Mouse (Mus musculus): ENCODE measurements around the gene Olfr223.
"Not testable (repeated sequence)": the region's sequence is repeated elsewhere in the genome, so short reads cannot be mapped to it uniquely, and the experiment has no call there.

Olfr223 gene

DNA sequence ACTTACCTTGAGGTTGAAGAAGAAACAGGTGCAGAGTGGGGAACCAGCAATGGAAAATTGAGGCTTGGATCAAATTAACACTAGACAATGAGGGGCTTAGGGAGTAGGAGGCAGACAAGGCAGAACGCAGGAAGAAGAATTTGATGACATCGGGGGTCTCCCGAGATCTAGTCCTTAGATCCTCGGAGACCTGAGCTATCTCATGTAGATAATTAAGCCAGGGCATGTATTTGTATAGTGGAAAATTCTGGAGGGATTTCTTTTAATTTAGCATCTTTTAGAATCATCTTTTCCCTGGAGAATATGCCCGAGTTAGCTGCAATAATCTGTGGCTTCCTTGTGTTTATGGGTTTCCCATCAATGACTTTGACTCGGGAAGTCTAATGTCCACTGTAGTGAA is at the start of gene Olfr223:
Olfr223 (minus strand) TSS at position 101 of the 400 bp plus-strand sequence.
- no peak for DNase-seq

DNA sequence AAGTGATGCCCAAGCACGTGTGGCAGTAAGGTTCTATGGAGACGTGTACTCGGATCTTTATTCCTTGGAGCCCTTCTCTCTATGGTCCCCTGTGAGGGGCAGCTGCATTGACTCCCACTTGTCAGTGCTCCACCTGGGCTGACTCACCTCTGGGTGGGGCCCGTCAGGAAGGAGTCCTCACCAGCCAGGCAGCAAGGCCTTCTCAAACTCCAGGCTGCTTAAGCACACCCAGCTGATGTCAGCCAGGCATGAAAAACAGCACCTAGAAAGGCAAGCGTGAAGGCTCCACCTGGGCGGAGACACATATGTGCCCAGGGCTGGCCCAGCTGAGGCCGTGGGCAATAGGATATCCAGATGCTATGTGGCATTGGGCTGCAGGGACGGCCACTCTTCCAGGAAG is 49.3 kb upstream of the Olfr223 start:
- no peak for DNase-seq

DNA sequence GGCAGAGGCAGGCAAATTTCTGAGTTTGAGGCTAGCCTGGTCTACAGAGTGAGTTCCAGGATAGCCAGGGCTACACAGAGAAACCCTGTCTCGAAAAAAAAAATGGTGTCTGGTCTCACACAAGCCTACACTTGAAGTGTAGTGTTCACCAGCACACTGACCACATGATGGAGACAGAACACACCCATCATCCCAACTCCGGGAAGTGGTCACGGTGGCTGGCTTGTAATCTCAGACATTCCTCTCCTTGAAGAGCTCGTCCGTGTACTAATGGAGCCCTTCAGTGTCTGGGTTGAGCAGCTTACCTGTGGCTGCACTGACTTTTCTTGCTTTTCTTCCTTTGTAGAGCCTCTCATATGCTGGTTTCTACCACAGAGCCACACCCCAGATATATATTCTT is 48.1 kb upstream of the Olfr223 start:
- no peak for DNase-seq

DNA sequence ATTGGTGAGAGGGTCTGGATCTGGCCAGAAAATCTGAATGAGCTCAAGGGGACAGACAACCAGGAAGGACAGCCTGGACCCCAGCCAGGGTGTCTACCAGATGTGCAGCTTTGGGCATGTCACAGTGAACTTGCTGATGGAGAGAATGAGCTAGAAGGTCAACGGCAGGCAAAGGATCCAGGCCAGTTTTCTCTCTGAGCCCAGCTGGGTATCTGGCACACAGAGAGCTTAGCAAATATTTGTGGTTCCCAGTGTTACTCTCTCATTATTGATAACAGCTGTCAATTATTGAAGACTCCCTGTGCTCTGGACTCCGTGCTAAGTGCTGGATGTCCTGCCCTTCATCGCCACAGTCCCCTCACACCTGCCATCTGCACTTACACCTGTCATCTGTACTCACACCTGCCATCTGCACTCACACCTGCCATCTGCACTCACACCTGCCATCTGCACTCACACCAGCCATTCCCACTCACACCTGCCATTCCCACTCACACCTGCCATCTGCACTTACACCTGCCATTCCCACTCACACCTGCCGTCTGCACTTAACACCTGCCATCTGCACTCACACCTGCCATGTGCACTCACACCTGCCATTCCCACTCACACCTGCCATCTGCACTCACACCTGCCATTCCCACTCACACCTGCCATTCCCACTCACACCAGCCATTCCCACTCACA is 47.0 kb upstream of the Olfr223 start:
- no peak for DNase-seq

DNA sequence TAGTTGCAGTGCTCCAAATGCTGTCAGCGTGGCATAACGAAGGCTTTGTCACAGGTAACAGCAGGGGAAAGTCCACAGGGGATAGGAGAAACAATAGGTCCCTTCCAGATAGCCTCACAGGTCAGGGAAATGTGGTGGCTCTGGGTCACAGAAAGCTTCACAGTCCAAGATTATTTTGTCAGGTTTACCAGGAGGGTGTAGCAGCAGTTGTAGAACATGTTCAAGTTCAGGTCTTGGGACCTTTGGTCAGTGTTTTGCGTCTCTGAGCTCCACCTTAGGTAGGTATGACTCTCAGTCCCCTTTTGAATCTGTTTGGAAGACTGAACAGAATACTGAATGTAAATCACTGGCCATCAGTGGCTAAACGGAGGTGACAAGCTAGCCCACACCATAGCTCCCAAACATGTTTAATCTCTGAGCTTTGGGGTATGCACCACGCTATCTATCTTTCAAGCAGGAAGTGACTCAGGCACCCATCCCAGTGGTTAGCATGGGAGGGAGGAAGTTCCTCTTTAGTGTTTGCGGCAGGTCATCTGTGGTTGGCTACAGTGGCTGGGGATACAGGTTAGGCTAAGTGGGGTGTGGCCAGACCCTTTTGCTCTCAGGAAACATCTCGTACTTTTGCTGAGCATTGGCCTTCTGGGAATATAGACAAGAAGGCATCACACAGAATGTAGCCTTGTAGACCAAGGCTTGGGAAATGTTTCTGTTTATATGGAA is 43.8 kb upstream of the Olfr223 start:
- no peak for DNase-seq

DNA sequence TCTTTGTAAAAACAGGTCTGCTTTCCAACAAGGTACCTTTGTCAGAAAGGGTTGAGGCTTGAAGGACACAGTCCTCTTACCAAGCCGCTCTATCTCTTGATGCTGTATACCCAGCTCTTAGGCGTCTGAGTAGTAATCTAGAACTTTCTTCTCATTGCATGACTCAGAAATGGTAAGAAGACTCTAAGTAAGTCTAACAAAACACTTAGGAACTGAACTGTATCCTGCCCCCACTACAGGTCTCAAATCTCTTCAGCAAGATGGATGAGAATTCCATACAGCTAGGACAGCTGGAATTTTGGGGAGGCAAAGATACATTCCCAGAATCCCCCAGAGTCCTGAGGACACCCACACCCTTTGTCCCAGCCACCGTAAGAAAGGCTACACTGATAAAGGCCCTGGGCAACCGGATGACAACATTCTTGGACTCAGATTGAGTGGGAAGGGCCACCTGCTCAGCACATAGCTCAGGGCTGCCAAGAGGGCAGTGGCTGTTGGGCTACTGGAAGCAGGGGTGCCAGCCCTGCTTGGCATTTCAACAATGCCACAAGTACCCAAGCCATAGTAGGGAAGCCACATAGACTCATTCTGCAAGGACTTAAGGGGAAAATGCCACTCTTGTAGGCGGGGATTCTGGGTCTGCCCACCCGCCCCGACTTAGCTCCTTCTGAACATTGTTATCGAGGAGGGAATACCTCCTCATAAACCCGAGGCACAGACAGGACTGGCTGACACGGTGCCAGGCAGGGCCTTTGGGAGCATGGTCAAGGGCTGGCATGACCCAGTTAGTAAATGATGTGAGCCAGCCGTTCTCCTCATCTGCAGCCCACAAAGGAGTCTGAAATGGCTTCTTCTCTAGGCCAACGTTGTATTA is 43.0 kb upstream of the Olfr223 start:
- DNase-seq, result no peak

DNA sequence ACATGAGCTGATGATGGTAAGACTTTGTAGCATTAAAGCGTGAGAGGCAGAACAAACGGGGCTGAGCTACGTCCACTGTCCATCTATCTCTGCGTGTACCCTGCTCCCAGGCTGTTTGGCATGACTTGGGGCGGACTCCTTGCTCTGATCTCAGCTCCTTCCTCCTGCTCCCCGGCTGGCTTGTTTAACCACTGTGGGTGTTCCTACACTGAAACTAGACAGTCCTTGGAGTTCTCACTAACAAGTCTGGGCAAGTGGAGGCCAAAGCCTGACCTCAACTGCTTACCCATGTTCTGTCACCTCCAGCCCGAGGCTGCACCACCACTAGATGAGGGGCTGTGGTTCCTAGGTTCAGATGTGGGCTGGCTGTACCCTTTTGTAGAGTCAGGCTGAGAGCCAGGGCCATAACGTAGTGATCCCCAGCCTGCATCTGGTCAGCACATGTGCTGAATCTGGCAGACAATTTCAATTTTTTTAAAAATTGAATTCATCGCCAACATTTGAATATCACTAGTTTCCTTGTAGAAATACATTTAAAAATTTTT is 42.2 kb upstream of the Olfr223 start:
- DNase-seq, result no peak

DNA sequence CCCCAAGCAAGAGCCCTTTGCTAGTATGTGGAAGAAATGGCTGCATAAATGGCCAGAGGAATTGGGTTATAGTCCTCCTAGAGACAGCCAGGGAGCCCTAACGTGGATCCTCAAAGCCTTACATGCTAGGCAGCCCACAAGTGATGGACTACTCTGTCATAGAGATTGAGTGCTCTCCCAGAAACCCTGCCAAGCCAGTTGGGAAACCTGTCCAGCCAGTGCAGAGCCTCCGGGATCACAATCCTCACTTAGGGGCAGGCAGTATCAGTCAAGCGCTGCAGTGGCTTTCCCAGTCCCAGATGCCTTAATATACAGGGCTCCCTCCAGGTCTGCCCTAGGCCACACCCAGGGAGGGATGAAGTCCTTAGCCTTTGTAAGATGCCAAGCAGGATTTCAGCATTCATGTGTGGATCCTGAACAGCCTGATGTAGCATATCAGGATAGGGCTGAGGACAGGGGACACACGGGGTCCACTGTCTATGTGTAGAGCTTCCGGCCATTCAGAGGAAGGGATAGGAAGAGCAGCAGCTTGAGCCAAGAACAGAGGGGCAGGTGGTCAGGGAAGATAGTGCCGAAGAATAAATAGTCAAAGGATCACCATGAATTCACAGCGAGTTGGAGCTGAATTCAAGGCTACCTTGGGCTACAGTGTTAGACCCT is 41.0 kb upstream of the Olfr223 start:
- no peak for DNase-seq

DNA sequence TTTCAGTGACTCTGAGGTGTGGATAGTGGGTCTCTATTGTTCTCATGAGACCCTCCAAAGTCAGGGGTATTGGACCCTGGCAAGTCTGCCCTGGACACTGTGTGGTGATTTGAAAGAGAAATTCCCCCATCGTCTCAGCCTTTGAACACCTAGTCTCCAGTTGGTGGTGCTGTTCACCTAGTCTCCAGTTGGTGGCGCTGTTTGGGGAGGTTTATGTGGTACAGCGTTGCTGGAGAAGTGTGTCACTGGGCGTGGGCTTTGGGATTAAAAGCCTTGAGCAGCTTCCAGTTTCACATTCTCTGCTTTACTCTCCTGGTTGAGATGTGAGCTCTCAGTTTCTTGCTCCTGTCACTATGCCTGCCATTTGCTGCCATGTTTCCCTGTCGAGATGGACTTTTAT is 39.9 kb upstream of the Olfr223 start:
- DNase-seq, result peak; percentile 45

DNA sequence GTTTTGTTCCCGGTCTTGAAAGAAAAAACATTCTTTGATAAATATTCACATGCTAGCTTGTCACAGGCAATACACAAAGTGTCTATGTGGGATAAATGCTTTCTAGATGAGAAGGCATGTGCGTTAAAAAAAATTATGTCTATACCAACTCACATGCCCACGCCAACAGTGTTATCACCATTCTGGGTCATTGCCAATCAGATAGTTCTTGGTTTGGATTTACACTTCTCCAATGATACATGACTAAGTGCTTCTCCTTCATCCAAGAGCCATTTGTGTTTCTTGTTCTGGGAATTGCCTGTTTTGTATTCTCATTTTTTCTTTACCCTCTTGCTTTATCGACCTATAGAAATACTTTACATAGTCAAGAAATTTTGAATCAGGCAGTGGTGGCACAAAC is 38.9 kb upstream of the Olfr223 start:
- DNase-seq, result no peak

DNA sequence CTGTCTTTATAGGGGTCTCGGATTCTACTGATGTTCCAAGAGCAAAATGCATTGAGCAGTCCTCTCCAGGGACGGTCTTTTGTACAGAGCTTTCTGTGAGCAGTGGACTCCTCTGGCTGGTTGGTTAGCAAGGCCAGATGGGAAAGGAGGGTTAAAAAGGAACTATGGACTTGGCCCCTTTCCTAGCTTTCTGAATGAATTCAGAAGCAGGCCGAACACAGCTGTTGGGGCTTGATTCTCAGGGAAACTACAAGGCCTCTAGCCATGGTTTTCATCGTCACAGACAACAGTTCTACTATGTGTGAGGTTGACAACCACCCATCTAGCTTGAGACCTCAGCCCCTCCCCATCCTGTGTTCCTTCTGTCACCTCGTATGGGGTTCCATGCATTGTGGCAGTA is 36.8 kb upstream of the Olfr223 start:
- DNase-seq, result no peak

DNA sequence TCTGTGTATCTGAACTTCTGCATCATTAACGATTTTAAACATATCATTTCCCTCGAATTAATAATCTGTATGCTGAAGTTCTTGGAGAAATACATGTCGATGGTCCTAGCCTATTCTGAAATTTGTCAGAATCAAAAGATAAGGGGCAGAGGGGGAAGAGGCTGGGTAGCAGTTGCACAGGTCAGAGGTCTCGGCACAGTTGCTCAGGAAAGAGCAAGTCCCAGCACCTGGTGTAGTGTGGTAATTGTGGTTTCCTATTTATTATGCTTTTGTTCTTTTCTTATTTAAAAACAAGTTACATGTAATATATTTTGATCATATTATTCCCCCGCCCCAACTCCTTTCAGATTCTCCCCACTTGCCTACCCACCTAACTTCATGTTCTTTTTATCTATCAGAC is 35.1 kb upstream of the Olfr223 start:
- no peak for DNase-seq

DNA sequence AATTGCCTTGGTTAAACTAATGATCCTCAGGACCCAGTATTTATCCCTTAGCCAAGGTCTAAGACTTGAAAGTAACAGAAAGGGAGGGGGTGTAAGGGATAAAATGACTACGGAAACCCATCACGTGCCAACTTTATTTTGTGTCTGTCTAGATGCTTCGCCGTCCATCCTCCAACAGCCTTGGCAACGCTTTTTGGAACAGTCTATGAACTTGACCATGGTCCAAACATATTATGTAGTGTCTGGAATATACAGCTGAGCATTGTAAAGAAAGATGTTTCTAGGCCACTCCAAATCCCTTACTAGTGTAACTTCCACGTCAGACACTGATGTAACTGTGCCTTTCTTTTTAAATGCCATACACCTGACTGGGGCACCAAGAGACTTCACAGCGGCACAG is 33.1 kb upstream of the Olfr223 start:
- DNase-seq, result no peak

DNA sequence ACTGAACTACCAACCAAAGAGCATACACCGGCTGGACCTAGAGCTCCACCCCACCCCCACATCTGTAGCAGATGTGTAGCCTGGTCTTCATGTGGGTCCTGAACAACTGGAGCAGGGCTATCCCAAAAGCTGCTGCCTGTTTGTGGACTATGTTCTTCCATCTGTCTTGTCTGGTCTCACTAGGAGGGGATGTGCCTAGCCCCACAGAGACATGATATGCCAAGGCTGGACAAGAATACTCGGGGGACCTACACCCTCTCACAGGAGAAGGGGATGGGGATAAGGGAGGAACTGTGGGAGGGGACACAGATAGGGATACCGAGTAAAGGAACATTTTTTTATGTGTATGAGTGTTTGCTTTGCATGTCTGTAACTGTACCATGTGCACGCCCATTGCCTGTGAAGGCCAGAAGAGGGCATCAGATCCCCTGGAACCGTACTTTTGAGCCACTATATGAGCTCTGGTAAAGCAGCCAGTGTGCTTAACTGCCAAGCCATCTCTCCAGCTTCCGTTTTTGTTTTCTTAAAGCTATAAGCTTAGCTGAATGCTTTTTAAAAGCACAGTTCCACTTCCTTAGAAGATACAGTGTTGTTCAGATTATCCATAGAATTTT is 31.0 kb upstream of the Olfr223 start:
- DNase-seq, result peak; percentile 67

DNA sequence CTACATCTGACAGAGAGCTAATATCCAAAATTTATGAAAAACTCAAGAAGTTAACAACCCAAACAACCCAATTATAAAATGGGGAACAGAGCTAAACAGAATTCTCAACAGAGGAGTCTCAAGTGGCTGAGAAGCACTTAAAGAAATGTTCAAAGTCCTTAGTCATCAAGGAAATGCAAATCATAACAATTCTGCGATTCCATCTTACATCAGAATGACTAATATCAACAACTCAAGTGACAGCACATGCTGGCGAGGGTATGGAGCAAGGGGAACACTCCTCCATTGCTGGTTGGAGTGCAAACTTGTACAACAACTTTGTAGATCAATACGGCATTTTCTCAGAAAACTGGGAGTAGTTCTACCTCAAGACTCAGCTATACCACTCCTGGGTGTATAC is 29.1 kb upstream of the Olfr223 start:
- no peak for DNase-seq

DNA sequence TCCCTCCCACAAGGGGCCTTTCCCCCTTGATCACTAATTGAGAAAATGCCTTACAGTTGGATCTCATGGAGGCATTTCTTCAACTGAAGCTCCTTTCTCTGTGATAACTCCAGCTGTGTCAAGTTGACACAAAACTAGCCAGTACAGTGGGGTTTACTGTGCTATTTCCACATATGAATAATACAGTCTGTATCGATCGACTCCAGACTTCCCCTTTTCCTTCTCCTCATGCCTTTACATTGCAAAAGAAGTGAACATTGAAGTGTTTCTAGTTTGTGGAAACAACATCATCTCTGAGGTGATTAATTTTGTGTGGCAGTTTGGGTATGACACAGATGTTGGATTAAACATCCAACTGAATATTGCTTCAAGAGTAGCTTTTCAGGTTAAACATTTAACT is 23.9 kb upstream of the Olfr223 start:
- not testable (repeated sequence) for DNase-seq

DNA sequence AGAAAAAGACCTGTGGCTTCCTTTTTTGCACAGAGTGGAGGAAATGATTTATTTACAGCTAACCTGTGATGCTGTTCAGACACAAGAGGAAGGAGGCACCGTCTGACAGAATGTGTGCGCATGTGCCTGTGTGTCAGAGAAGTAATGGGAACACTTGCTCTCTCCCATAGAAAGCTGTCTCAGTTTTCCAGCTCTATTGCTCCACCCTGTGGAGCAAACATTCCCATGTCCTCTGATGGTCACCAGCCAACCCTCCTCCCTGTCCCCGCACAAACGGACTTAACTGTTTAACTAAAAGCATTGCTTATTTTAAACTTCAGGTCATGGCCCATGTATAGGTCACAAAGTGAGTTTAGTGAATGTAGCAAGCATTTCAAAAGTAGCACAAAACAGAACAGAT is 21.0 kb upstream of the Olfr223 start:
- DNase-seq, result peak; percentile 27

DNA sequence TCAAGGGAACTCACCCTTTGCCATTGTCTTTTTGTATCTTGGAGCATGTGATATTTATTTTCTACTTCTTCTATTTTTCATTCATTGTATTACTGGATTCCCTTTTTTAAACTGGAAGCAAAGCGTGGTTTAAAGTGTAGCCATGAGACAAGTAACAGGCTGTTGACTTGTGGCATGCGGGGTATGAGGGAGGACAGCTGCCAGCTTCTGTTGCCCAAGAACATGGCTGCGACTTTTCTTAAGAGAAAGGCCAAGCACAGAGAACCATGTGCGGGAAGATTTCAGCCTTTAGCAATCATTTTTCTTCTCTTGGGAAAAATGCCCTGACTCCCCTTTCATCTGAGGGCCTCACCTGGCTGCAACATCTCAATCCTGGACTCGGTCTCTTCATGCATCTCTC is 18.6 kb upstream of the Olfr223 start:
- DNase-seq, result no peak

DNA sequence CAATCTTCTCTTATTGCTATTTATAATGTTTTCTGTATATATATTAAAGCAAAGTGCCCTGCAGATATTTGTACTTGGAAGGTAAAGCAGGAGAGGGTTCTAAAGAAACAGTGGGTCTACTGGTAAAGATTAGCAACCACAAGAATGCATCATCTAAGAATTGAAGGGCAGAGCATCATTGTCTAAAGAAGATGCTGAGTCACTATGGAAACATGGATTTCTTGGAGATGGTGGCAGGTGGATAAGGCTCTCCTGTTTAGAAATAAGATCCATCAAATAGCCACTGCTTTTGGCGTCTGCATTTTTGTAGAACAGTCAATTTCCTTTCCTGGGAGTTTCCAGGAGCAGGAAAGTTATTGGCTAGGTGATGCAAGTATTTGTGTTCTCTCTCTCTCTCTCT is 9.2 kb upstream of the Olfr223 start:
- DNase-seq, result no peak

DNA sequence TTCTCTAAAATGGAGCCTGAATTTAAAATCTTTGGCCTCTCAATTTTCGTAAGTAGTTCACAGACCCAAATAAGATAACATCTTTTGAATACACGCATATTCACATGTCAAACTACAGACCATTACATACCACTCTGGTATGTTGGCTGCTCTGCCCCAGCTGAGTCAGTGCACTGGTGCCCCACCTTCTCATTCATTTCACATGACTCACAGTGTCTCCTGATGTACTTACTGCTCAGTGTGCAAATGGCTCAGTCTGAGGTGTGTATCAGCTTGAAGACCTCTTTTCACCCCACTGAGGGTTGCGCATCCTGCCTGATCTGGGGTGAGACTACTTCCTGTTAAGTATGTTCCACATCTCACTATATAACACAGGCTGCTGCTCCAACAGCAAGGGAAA is 7.8 kb upstream of the Olfr223 start:
- no peak for DNase-seq

DNA sequence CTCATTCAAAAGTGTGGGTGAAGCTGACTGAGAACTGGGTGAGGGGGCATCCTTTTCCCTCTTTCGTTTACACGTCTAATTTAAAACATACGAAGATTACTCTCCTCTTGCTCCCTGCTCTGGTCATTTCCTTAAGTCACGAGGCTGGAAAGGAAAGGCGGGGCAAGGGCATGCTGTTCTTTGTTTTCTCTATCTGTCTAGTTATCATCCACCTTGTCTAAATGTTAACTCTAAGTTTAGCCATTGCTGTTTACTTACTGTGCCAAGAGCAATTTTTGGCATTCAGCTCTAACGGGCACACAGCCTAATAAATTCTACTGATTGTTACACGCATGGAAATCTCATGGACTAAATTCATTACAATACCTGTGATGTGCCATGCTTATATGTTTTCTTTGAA is 6.1 kb upstream of the Olfr223 start:
- DNase-seq, result no peak

DNA sequence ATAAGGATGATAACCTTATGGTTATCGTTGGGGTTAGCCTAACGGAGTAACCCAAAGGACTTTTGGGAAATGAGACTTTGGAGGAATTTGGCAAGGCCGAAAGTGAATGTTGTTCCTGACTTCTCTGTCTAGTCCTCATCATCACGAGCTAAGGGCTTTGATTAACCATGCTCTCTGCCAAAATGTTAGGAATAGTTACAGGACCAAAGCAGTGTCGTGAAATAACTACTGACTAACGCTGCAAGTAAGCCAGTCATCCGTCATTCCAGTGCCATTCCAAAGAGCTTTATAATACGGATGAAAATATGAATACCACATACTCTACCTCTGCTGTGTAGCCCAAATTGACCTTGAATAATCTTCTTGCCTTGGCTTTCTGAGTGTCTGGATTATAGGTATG is 3.9 kb upstream of the Olfr223 start:
- no peak for DNase-seq

DNA sequence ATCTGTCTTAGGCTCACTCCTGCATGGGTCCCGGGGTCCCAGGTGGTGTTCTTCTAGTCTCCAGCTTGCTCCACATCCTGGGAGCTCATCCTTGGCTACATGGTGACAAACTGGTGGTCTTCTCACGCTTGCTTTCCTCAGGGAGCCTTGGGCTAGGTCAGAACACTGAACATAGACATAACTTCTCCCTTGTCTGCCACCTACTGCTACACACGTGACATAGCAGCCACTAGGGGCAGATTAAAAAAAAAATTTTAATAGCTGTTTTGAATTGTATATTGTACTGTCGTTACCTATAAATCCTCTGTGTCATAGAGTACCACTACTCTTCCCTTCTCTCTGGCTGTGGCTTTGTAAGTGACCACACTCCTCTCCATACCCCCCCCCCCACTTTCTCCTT is 3.0 kb upstream of the Olfr223 start:
- no peak for DNase-seq

All from cerebellum, adult 9-11 months (tissue).